Mouse (Mus musculus): ENCODE data around the gene Cuedc1.

- no peak for TF ChIP-seq CTCF (IDR thresholded peaks at IDR 0.05; ENCODE audit: low read depth, low read length)
- no peak for TF ChIP-seq POLR2A (IDR thresholded peaks at IDR 0.05; ENCODE audit: insufficient read depth, low read length)
- no peak for TF ChIP-seq EP300 (IDR thresholded peaks at IDR 0.05; ENCODE audit: insufficient read depth, low read depth, low read length)
Measured at GRCm38 (mm10) chr11:88188216-88188615, 90.4 kb downstream of the Cuedc1 start.
